Mouse (Mus musculus) lung, embryonic 15.5 days (tissue): Measurements from ENCODE around the gene Olfr1321. TPM values are rescaled to one million over a fixed set of nuclear protein-coding genes. Genes with fewer than 3 reads are reported as not detected.

Source experiments
- ATAC-seq: fragments of 200-750 bp; cut with Nextera tagmentation; 2 replicates; pipeline ENCODE4 v1.8.0; 2017; ENCODE audit warnings: moderate number of reproducible peaks, borderline replicate concordance; ENCODE audit not compliant: low FRiP score, low TSS enrichment; ENCODE audit errors: extremely low read depth
- H3K27ac ChIP-seq: fragments of 300-500 bp; sonication (generic); 2 replicates; pipeline ENCODE4 v1.5.1; 2015; ENCODE audit warnings: moderate library complexity, mild to moderate bottlenecking, inconsistent platforms
- H3K27me3 ChIP-seq: fragments of 300-500 bp; sonication (generic); 2 replicates; pipeline ENCODE4 v1.6.1; 2015; ENCODE audit warnings: inconsistent platforms
- H3K36me3 ChIP-seq: fragments of 300-500 bp; sonication (generic); 2 replicates; pipeline ENCODE4 v1.6.1; 2015; ENCODE audit warnings: inconsistent platforms
- H3K4me1 ChIP-seq: fragments of 300-500 bp; sonication (generic); 2 replicates; pipeline ENCODE4 v1.6.1; 2015; ENCODE audit warnings: inconsistent platforms
- H3K4me2 ChIP-seq: fragments of 300-500 bp; sonication (generic); 2 replicates; pipeline ENCODE4 v1.6.1; 2015; ENCODE audit warnings: inconsistent platforms, mild to moderate bottlenecking, moderate library complexity
- H3K4me3 ChIP-seq: fragments of 300-500 bp; sonication (generic); 2 replicates; pipeline ENCODE4 v1.5.1; 2015; ENCODE audit warnings: mild to moderate bottlenecking, inconsistent platforms
- H3K9ac ChIP-seq: fragments of 300-500 bp; sonication (generic); 2 replicates; pipeline ENCODE4 v1.6.1; 2015; ENCODE audit warnings: inconsistent platforms
- H3K9me3 ChIP-seq: fragments of 300-500 bp; sonication (generic); 2 replicates; pipeline ENCODE4 v1.6.1; 2016; ENCODE audit warnings: inconsistent platforms
- WGBS: fragments of 180-500 bp; shearing (Covaris S2); methylation state at CpG from one replicate; pipeline ENCODE4 v1.1.7; 2015; 5-methylcytosine and 5-hydroxymethylcytosine counted together
- polyA plus RNA-seq: library from polyadenylated mRNA; unstranded; fragments of >200 nt; fragmentation: Nextera tagmentation; extraction: Ambion mirVana; gene quantifications from 2 replicates; pipeline ENCODE4 v1.2.1, GENCODE M21; 2015

Olfr1321 gene
- not detected in 2 replicates for polyA plus RNA-seq

GRCm38 (mm10) chrX:49734959-49735358 lies at the start of gene Olfr1321:
Olfr1321 (minus strand) TSS chrX:49735059.
- H3K4me1 ChIP-seq, result no peaks in the 10 kb centered on the region
- no peak within 1 kb of the TSS for H3K4me3 ChIP-seq
- H3K27ac ChIP-seq, result no peak within 1 kb of the TSS
- H3K9me3 ChIP-seq, result no peaks in the 10 kb centered on the region
- no peak within 1 kb of the TSS for H3K4me2 ChIP-seq
- no peak within 1 kb of the TSS for H3K9ac ChIP-seq
- WGBS, result 73% methylated on average over 2 of the region's 2 CpGs
- no peaks in the 10 kb centered on the region for H3K36me3 ChIP-seq
- no peak for ATAC-seq
- H3K27me3 ChIP-seq, result no peaks in the 10 kb centered on the region

GRCm38 (mm10) chrX:49770828-49771227 lies 36.0 kb upstream of the Olfr1321 start:
- Histone ChIP-seq H3K27me3 (no peaks in the 10 kb centered on the region), H3K9ac (no peak overlapping the region), H3K4me2 (no peak overlapping the region), H3K27ac (no peak overlapping the region), H3K9me3 (no peaks in the 10 kb centered on the region), H3K4me3 (no peak overlapping the region), H3K4me1 (no peaks in the 10 kb centered on the region), H3K36me3 (no peaks in the 10 kb centered on the region)
- ATAC-seq, result no peak
- 26% methylated on average over 2 of the region's 2 CpGs for WGBS

- 46% methylated on average over 5 of the region's 5 CpGs for WGBS
- Histone ChIP-seq H3K27me3 (no peaks in the 10 kb centered on the region), H3K36me3 (no peaks in the 10 kb centered on the region), H3K4me1 (no peaks in the 10 kb centered on the region), H3K27ac (no peak overlapping the region), H3K4me2 (no peak overlapping the region), H3K9me3 (no peaks in the 10 kb centered on the region), H3K9ac (no peak overlapping the region), H3K4me3 (no peak overlapping the region)
- ATAC-seq, result no peak
These were observed 10.3 kb upstream of the Olfr1321 start for GRCm38 (mm10) chrX:49745192-49745591.

Other genes with a start within 250 kb of the Olfr1321 start
- gene Olfr1320, start 62.7 kb downstream of the Olfr1321 start, polyA plus RNA-seq, result not detected in 2 replicates
- 2.0 and 2.5 TPM in 2 replicates for gene Igsf1, start 62.7 kb upstream of the Olfr1321 start, polyA plus RNA-seq
- gene Olfr1322, start 156.4 kb upstream of the Olfr1321 start, polyA plus RNA-seq, result not detected in 2 replicates